Mouse (Mus musculus): Measurements from ENCODE around the gene Dennd6a.

- TF ChIP-seq CTCF (IDR thresholded peaks at IDR 0.05; ENCODE audit: control insufficient read depth, insufficient read depth, insufficient replicate concordance, low read depth, low read length) (no peak), POLR2A (IDR thresholded peaks at IDR 0.05; ENCODE audit: control insufficient read depth, low read depth, low read length) (no peak)
These were observed 94.3 kb downstream of the Dennd6a start for GRCm38 (mm10) chr14:26667991-26668370.
